Mouse (Mus musculus): ENCODE measurements around the gene Setd1a. TPM values are rescaled to one million over a fixed set of nuclear protein-coding genes. Genes with fewer than 3 reads are reported as not detected.

The Setd1a gene
- total and polyA plus RNA-seq, 3 experiments, result 9.2 to 55.9 TPM; not detected in 1

DNA sequence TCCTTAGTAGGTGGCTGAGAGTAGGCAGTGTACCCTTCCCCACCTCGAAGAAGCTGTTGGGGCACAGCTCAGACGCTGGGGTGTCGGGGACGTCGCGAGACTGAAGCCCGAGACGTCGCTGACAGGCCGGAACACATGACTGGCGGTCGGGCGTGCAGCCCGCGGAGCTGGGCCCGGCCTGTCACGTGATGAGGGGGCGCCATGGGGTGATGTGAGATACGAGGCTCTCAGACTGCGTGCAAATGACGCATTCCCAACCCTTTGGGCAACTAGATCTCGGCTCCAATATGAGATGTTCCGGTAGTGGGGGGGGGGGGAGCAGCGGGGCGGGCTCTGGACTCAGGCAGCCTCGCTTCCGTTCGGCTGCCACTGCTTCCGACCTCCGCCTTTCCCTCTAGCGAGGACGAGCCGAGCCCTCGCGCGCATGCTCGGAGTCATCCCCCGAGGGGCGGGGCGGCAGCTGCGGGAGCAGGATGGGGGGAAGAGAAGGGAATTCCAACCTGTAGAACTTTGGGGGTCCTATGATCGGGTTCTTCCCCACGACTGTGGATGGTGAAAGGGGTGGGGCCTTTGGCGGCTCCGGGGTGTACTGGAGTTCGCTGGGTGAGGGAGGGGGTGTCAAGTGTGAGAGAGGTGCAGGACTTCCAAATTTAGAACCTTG is 65.0 kb downstream of the Setd1a start:
- Histone ChIP-seq H3K27ac (ENCODE audit: control insufficient read depth, low read depth, low read length) (peak overlapping the region; percentile 98), H3K9ac (ENCODE audit: control insufficient read depth, low read depth, low read length, poor library complexity, severe bottlenecking) (peak overlapping the region; percentile 99), H3K36me3 (ENCODE audit: control insufficient read depth in 1 of 2, insufficient read depth in 2 of 2, low read length in 2 of 2) (peaks cover 0 to 7% of the 10 kb centered on the region in 2 experiments; a peak in 1 of 4 replicates), H3K79me2 (ENCODE audit: control insufficient read depth, insufficient read depth, low read length, poor library complexity) (peaks cover 7% of the 10 kb centered on the region; the same call in 1 of the 2 replicates), H3K4me1 (ENCODE audit: control insufficient read depth in 1 of 2, insufficient read depth in 2 of 2, low read length in 2 of 2) (0 out of 4 replicates have a peak, but pooled peaks cover 0 to 10% of the 10 kb centered on the region in 2 experiments), H3K9me3 (replicated peaks; ENCODE audit: insufficient read depth, low read length) (no peaks in the 10 kb centered on the region), H3K27me3 (ENCODE audit: control insufficient read depth in 1 of 2, insufficient read depth in 2 of 2, low read length in 2 of 2) (no peaks in the 10 kb centered on the region), H3K4me3 (ENCODE audit: control insufficient read depth in 1 of 2, insufficient read depth in 1 of 2, low read depth in 2 of 2, low read length in 2 of 2) (peak overlapping the region; percentile 78 to 92)
- peak; percentile 98 for DNase-seq (ENCODE audit: low read depth, low spot score)
- 0 out of 6 replicates have a peak, but pooled peaks of 1 of the 3 experiments have one; percentile 1 for TF ChIP-seq CTCF (IDR thresholded peaks at IDR 0.05 in 2 of 3, conservative IDR thresholded peaks at IDR 0.05 in 1 of 3; ENCODE audit: control insufficient read depth in 1 of 3, insufficient read depth in 1 of 3, low read depth in 2 of 3, low read length in 3 of 3, poor library complexity in 1 of 3, severe bottlenecking in 1 of 3)
- peak; percentile 71 to 93; a peak in 3 of 4 replicates for TF ChIP-seq USF2 (IDR thresholded peaks at IDR 0.05; ENCODE audit: borderline replicate concordance in 1 of 2, insufficient read depth in 1 of 2, low read depth in 1 of 2, low read length in 2 of 2)
- TF ChIP-seq SMC3 (IDR thresholded peaks at IDR 0.05; ENCODE audit: low read depth, low read length), result no peak
- no peak for TF ChIP-seq RAD21 (IDR thresholded peaks at IDR 0.05; ENCODE audit: low read depth, low read length)
- peak; percentile 98 for TF ChIP-seq USF1 (IDR thresholded peaks at IDR 0.05; ENCODE audit: low read depth, low read length)
- peak; percentile 79 for TF ChIP-seq HCFC1 (IDR thresholded peaks at IDR 0.05; ENCODE audit: low read depth, low read length)
- TF ChIP-seq MEF2A (IDR thresholded peaks at IDR 0.05; ENCODE audit: extremely low read depth, insufficient replicate concordance, low read depth, low read length, poor library complexity, severe bottlenecking), result no peak
- no peak for TF ChIP-seq UBTF (IDR thresholded peaks at IDR 0.05; ENCODE audit: borderline replicate concordance, insufficient read depth, low read depth, low read length)
- peak; percentile 94 for TF ChIP-seq CHD2 (IDR thresholded peaks at IDR 0.05; ENCODE audit: low read length)
- TF ChIP-seq NELFE (IDR thresholded peaks at IDR 0.05; ENCODE audit: low read depth, low read length), result peak; percentile 65
- no peak for TF ChIP-seq ZC3H11A (IDR thresholded peaks at IDR 0.05; ENCODE audit: low read depth, low read length)
- peak; percentile 85 for TF ChIP-seq MAZ (IDR thresholded peaks at IDR 0.05; ENCODE audit: low read depth, low read length)
- no peak for TF ChIP-seq GABPA (IDR thresholded peaks at IDR 0.05; ENCODE audit: low read depth, low read length)
- TF ChIP-seq ELF1 (IDR thresholded peaks at IDR 0.05; ENCODE audit: low read depth, low read length), result peak; percentile 78
- peak; percentile 84 for TF ChIP-seq MXI1 (IDR thresholded peaks at IDR 0.05; ENCODE audit: low read depth, low read length)
- TF ChIP-seq KAT2A (conservative IDR thresholded peaks at IDR 0.05; ENCODE audit: low read depth, low read length), result no peak; the same call in 1 of the 2 replicates
- TF ChIP-seq ZMIZ1 (IDR thresholded peaks at IDR 0.05; ENCODE audit: low read depth, low read length), result peak; percentile 62; the same call in 1 of the 2 replicates
- 0 out of 2 replicates have a peak, but pooled peaks have one; percentile 83 for TF ChIP-seq CHD1 (IDR thresholded peaks at IDR 0.05; ENCODE audit: low read depth, low read length)
- peak; percentile 92 for TF ChIP-seq NRF1 (IDR thresholded peaks at IDR 0.05; ENCODE audit: insufficient read depth, low read depth, low read length, poor library complexity, severe bottlenecking)
- no peak for TF ChIP-seq GATA1 (IDR thresholded peaks at IDR 0.05; ENCODE audit: low read depth, low read length)
- TF ChIP-seq MYB (IDR thresholded peaks at IDR 0.05; ENCODE audit: low read depth, low read length), result no peak
- TF ChIP-seq POLR2A (IDR thresholded peaks at IDR 0.05; ENCODE audit: control insufficient read depth in 1 of 2, insufficient read depth in 1 of 2, low read depth in 1 of 2, low read length in 2 of 2, poor library complexity in 1 of 2), result peak in 1 of 2 experiments; percentile 80; a peak in 3 of 4 replicates
- peak; percentile 99 for TF ChIP-seq MAX (IDR thresholded peaks at IDR 0.05; ENCODE audit: low read length)
- TF ChIP-seq JUND (IDR thresholded peaks at IDR 0.05; ENCODE audit: low read depth, low read length), result no peak
- peak; percentile 51; the same call in 1 of the 2 replicates for TF ChIP-seq MYC (IDR thresholded peaks at IDR 0.05; ENCODE audit: low read depth, low read length)
- TF ChIP-seq ETS1 (IDR thresholded peaks at IDR 0.05; ENCODE audit: low read depth, low read length), result peak; percentile 87
- peak; percentile 48; the same call in 1 of the 2 replicates for TF ChIP-seq TBP (IDR thresholded peaks at IDR 0.05; ENCODE audit: low read depth, low read length)
- TF ChIP-seq EP300 (IDR thresholded peaks at IDR 0.05; ENCODE audit: low read depth in 1 of 2, low read length in 2 of 2), result peak in 1 of 2 experiments; percentile 62; a peak in 2 of 4 replicates
- no peak for TF ChIP-seq ZKSCAN1 (IDR thresholded peaks at IDR 0.05; ENCODE audit: low read depth, low read length)
- TF ChIP-seq RCOR1 (IDR thresholded peaks at IDR 0.05; ENCODE audit: low read depth, low read length), result no peak
- peak; percentile 59; the same call in 1 of the 2 replicates for TF ChIP-seq TAL1 (IDR thresholded peaks at IDR 0.05; ENCODE audit: low read length)
- peak; percentile 28; the same call in 1 of the 2 replicates for TF ChIP-seq TCF12 (IDR thresholded peaks at IDR 0.05; ENCODE audit: low read depth, low read length)
- TF ChIP-seq POLR2AphosphoS2 (IDR thresholded peaks at IDR 0.05; ENCODE audit: low read length), result peak; percentile 49; the same call in 1 of the 2 replicates
- no peak; the same call in 1 of the 2 replicates for TF ChIP-seq E2F4 (IDR thresholded peaks at IDR 0.05; ENCODE audit: borderline replicate concordance, low read depth, low read length)
- peak; percentile 62 for TF ChIP-seq SIN3A (IDR thresholded peaks at IDR 0.05; ENCODE audit: low read length)
